Mouse (Mus musculus) small intestine, adult 2 months (tissue): ENCODE results near the gene Fdxacb1.

Experiments used
- CTCF ChIP-seq: fragments of 200-500 bp; IDR thresholded peaks from 2 replicates; pipeline ENCODE4 v1.5.1; 2012; ENCODE audit warnings: low read depth, mild to moderate bottlenecking, control low read depth, inconsistent platforms, low read length, moderate library complexity, mixed read lengths; ENCODE audit not compliant: insufficient replicate concordance, insufficient read length; ENCODE audit errors: extremely low read depth
- POLR2A ChIP-seq: fragments of 200-500 bp; IDR thresholded peaks from 2 replicates; pipeline ENCODE4 v1.6.1; 2012; ENCODE audit warnings: low read depth, mild to moderate bottlenecking, control low read depth, inconsistent platforms, low read length, moderate library complexity

DNA sequence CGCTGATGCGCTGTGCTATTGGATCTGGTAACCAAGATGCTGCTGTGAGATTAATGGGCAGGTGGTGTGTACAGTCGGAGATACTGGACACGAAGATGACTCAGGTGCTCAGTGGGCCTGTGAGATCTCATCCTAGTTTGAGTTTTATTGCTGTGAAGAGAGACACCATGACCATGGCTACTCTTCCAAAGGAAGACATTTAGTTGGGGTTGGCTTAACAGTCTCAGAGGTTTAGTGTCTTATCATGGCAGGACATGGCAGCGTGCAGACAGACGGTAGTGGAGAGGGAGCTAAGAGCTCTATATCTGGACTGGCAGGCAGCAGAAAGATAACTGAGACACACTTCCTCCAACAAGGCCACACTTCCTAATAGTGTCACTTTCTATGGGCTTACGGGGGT is 43.2 kb downstream of the Fdxacb1 start:
- TF ChIP-seq POLR2A, result no peak
- no peak for TF ChIP-seq CTCF
